Mouse (Mus musculus) embryonic fibroblast, embryonic 13.5 days (primary cell): ENCODE results near the gene Tmem255a. TPM values are rescaled to one million over a fixed set of nuclear protein-coding genes. Genes with fewer than 3 reads are reported as not detected.

ENCODE experiments used
- H3K27ac ChIP-seq: 2 replicates; pipeline ENCODE4 v1.5.1; 2012; ENCODE audit warnings: low read length, control low read depth, inconsistent platforms; ENCODE audit not compliant: insufficient read depth
- H3K4me1 ChIP-seq: 2 replicates; pipeline ENCODE4 v1.6.1; 2011; ENCODE audit warnings: low read length; ENCODE audit not compliant: control insufficient read depth, insufficient read depth
- H3K4me3 ChIP-seq: 2 replicates; pipeline ENCODE4 v1.5.1; 2011; ENCODE audit warnings: mild to moderate bottlenecking, control low read depth, low read length; ENCODE audit not compliant: insufficient read depth
- CTCF ChIP-seq: IDR thresholded peaks from 2 replicates; pipeline ENCODE4 v1.5.1; 2011; ENCODE audit warnings: mild to moderate bottlenecking, control low read depth, low read length, moderate library complexity, borderline replicate concordance; ENCODE audit not compliant: insufficient read depth
- POLR2A ChIP-seq: IDR thresholded peaks from 2 replicates; pipeline ENCODE4 v1.6.1; 2011; ENCODE audit warnings: low read depth, mild to moderate bottlenecking, control low read depth, low read length, moderate library complexity
- polyA plus RNA-seq: library from polyadenylated mRNA; stranded (reverse); fragments of >200 nt; gene quantifications from 2 replicates; pipeline ENCODE4 v1.2.4, GENCODE M21; 2011; ENCODE audit warnings: low read depth; ENCODE audit not compliant: missing spikeins, insufficient read length

Gene Tmem255a
- polyA plus RNA-seq, 1 experiment, result 0.30 TPM

DNA sequence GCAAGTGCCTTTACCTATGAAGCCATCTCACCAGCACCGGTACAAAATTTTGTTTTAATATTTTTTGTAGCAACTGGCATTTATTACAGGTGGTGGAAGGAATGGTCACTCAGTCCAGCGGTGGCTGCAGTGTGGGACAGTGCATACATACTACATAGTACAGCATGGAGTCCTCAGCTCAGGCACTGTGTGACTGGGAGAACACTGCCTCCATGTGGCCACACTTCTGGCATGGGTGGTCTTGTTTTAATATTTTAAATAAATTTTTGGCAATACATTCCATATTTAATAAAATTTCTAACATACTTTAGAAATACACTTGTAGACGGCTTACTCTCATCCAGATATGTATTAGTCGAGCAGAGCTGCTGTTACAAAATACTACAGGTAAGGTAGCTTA lies 85.6 kb downstream of the Tmem255a start:
- Histone ChIP-seq H3K4me3 (no peak overlapping the region), H3K4me1 (no peaks in the 10 kb centered on the region), H3K27ac (no peak overlapping the region)
- TF ChIP-seq POLR2A, result no peak
- no peak for TF ChIP-seq CTCF

GRCm38 (mm10) chrX:38166064-38166463 lies 86.2 kb downstream of the Tmem255a start:
- TF ChIP-seq POLR2A (no peak), CTCF (no peak)
- H3K4me3 ChIP-seq, result no peak overlapping the region
- no peak overlapping the region for H3K27ac ChIP-seq
- H3K4me1 ChIP-seq, result no peaks in the 10 kb centered on the region

GRCm38 (mm10) chrX:38165315-38165714 lies 86.9 kb downstream of the Tmem255a start:
- Histone ChIP-seq H3K27ac (no peak overlapping the region), H3K4me3 (no peak overlapping the region), H3K4me1 (no peaks in the 10 kb centered on the region)
- no peak for TF ChIP-seq POLR2A
- TF ChIP-seq CTCF, result no peak

DNA sequence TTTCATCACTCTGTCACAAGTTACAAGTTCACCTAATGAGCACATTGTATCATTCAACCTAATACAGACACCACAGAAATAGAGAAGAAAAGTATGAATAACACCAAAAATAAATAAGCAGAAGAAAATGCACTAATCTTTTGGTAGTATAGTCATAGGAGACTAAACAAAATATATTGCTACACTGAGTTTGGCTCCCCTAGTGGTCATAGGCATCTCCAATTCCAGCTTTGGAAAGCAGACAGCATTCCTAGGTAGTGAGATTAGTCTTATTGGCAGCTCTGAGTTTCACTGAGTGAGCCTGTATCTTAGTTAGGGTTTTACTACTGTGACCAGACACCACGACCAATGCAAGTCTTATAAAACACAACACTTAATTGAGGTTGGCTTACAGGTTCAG lies 93.1 kb downstream of the Tmem255a start:
- Histone ChIP-seq H3K4me3 (no peak overlapping the region), H3K4me1 (no peaks in the 10 kb centered on the region), H3K27ac (no peak overlapping the region)
- TF ChIP-seq POLR2A (no peak), CTCF (no peak)

Other genes starting within 250 kb of the Tmem255a start
- not detected in 2 replicates for gene Btg1-ps1, start 233.6 kb downstream of the Tmem255a start, polyA plus RNA-seq
- not detected in 2 replicates for gene Btg1-ps2, start 209.3 kb downstream of the Tmem255a start, polyA plus RNA-seq
- not detected in 2 replicates for gene Rhox10, start 186.0 kb downstream of the Tmem255a start, polyA plus RNA-seq
- not detected in 2 replicates for gene Rhox11, start 167.3 kb downstream of the Tmem255a start, polyA plus RNA-seq
- gene Rhox12, start 141.5 kb downstream of the Tmem255a start, polyA plus RNA-seq, result not detected in 2 replicates
- gene Rhox13, start 131.2 kb downstream of the Tmem255a start, polyA plus RNA-seq, result not detected in 2 replicates
- gene Zbtb33, start 62.6 kb downstream of the Tmem255a start, polyA plus RNA-seq, result 24.8 and 28.4 TPM in 2 replicates
- gene Atp1b4, start 63.7 kb upstream of the Tmem255a start, polyA plus RNA-seq, result not detected in 2 replicates
- 485 and 547 TPM in 2 replicates for gene Lamp2, start 204.0 kb upstream of the Tmem255a start, polyA plus RNA-seq